Mouse (Mus musculus) heart, adult 2 months (tissue): ENCODE measurements around the gene Aplf.

Source experiments
- CTCF ChIP-seq: fragments of 200-600 bp; IDR thresholded peaks from 2 replicates; pipeline ENCODE4 v1.8.1; 2022; ENCODE audit warnings: antibody characterized with exemption, mild to moderate bottlenecking, moderate library complexity
- EP300 ChIP-seq: fragments of 200-500 bp; IDR thresholded peaks from 2 replicates; pipeline ENCODE4 v1.6.1; 2011; ENCODE audit warnings: low read depth, low read length, control low read depth; ENCODE audit not compliant: insufficient read depth

DNA sequence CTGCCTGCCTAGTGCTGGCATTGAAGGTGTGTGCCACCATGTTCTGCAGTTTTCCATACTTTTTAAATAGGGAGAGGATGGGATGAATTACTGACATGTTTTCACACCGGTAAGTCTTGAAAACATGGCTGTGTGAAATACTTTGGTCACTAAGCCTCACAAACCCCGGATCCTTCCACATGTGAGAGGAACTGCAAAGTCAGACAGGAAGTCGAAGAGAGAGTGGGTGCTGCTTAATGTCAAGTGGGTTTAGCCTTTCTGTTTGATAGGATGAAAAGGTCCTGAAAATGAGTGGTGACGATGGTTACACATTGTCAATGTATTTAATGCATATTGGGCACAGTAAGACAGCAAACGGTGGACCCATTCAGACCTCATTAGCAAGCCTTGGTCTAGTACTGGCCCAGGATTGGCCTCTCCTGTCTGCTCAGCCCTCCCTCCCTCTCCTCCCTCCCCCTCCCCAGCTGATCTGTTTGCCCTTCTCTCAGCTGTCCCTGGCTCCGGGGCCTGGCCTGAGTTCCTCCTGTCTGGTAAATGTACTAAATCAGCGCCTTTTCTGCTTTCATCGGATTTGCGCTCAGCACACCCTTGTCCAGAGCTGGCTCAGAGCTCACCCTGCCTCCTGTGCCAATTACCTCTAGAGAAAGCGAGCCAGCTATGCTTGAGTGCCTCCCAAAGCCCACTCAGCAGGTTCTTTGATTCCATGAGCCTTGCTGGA, 74.7 kb downstream of the Aplf start:
- no peak for TF ChIP-seq CTCF
- TF ChIP-seq EP300, result no peak
